9 mouse cellular contexts compared by ENCODE assay signal in the genomic region with DNA sequence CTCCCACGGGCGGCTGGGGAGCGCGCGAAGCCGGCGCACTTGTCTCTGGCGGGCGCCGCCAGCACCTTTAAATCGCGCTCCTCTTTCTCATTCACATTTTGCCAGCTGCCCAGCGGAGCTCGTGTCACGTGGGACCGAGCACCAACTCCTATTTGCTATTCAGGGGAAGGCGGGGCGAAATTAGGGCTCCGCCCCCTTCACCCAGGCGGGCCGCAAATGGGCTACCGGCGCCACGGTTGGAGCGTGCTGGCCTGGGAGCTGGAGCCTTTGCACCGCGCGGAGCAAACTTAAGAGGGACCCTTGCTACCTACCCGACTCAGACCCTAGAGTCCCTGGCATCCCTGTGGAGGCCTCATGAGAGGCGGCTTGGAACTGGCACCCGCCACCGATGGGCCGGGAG. TPM values are rescaled to one million over a fixed set of nuclear protein-coding genes. Genes with fewer than 3 reads are reported as not detected.
A peak's percentile ranks its signal among the peaks of the same experiment; 100 is the strongest.
DNase-seq lines count a peak whose midpoint lies in the region; ATAC-seq lines count a peak whose summit lies in the region.
"Had no signal": no experiment of that assay in that cellular context is flagged by ENCODE, and none has a peak within 500 bp of the region (broad histone marks: within the 10 kb centered on the region; RNA-seq: fewer than 3 reads in every experiment).

Gene Gbx2 (minus strand): TSS at position 60 of the 400 bp plus-strand sequence.

- no peaks in the 10 kb centered on the region for H3K9me3 ChIP-seq in heart, embryonic 11.5 days (replicated peaks; ENCODE audit: control insufficient read depth, low read length)
- no peaks in the 10 kb centered on the region for H3K9me3 ChIP-seq in embryonic facial prominence, embryonic 12.5 days
- H3K9me3 ChIP-seq in hindbrain, embryonic 16.5 days (ENCODE audit: control insufficient read depth, low read length): no peaks in the 10 kb centered on the region
- H3K9me3 ChIP-seq in liver, embryonic 12.5 days (replicated peaks): no peaks in the 10 kb centered on the region
- H3K9me3 ChIP-seq in neural tube, embryonic 11.5 days (ENCODE audit: control insufficient read depth, low read length): no peaks in the 10 kb centered on the region

- DNase-seq in heart, postnatal 25 days (ENCODE audit: low spot score): no peak
- DNase-seq in neural tube, embryonic 11.5 days (ENCODE audit: low spot score): peak; percentile 94
- no peak for DNase-seq in natural killer cell, adult 2 months (ENCODE audit: low spot score in 2 of 2)
- no peak for DNase-seq in urinary bladder, postnatal 4 days (ENCODE audit: low spot score in 2 of 2)

- WGBS in heart, embryonic 11.5 days (ENCODE audit: insufficient replicate concordance): under 1% methylated on average over 33 of the region's 33 CpGs
- under 1% methylated on average over 33 of the region's 33 CpGs for WGBS in embryonic facial prominence, embryonic 12.5 days
- WGBS in hindbrain, embryonic 16.5 days: 0% methylated on average over 33 of the region's 33 CpGs
- WGBS in liver, embryonic 12.5 days (ENCODE audit: insufficient replicate concordance): 4% methylated on average over 33 of the region's 33 CpGs
- WGBS in neural tube, embryonic 11.5 days: under 1% methylated on average over 33 of the region's 33 CpGs

- intact Hi-C loops in heart, postnatal 25 days (cut with DNase I): no loop called here

- H3K4me2 ChIP-seq in heart, embryonic 11.5 days: peak within 1 kb of the TSS; percentile 86
- peak within 1 kb of the TSS; percentile 72 for H3K4me2 ChIP-seq in embryonic facial prominence, embryonic 12.5 days (replicated peaks)
- H3K4me2 ChIP-seq in hindbrain, embryonic 16.5 days (ENCODE audit: low read length): peak within 1 kb of the TSS; percentile 60
- H3K4me2 ChIP-seq in liver, embryonic 12.5 days: peak within 1 kb of the TSS; percentile 72
- peak within 1 kb of the TSS; percentile 83 for H3K4me2 ChIP-seq in neural tube, embryonic 11.5 days (ENCODE audit: low read depth)

- peak within 1 kb of the TSS; percentile 54 for H3K4me3 ChIP-seq in heart, embryonic 11.5 days (ENCODE audit: low read depth, low read length)
- peak within 1 kb of the TSS; percentile 44 for H3K4me3 ChIP-seq in embryonic facial prominence, embryonic 12.5 days
- peak within 1 kb of the TSS; percentile 50 for H3K4me3 ChIP-seq in hindbrain, embryonic 16.5 days (ENCODE audit: low read length)
- H3K4me3 ChIP-seq in liver, embryonic 12.5 days: peak within 1 kb of the TSS; percentile 55
- peak within 1 kb of the TSS; percentile 69 for H3K4me3 ChIP-seq in neural tube, embryonic 11.5 days (ENCODE audit: low read depth, low read length)

- no peak within 1 kb of the TSS for H3K27ac ChIP-seq in heart, embryonic 11.5 days (ENCODE audit: low read depth, low read length)
- no peak within 1 kb of the TSS for H3K27ac ChIP-seq in embryonic facial prominence, embryonic 12.5 days
- H3K27ac ChIP-seq in hindbrain, embryonic 16.5 days (ENCODE audit: low read depth, low read length): peak within 1 kb of the TSS; percentile 58
- H3K27ac ChIP-seq in liver, embryonic 12.5 days: 0 out of 2 replicates have a peak within 1 kb of the TSS, but pooled peaks have one; percentile 10
- peak within 1 kb of the TSS; percentile 80 for H3K27ac ChIP-seq in neural tube, embryonic 11.5 days (ENCODE audit: low read depth, low read length)

- peaks cover 96% of the 10 kb centered on the region for H3K27me3 ChIP-seq in heart, embryonic 11.5 days (ENCODE audit: control insufficient read depth, insufficient read depth, low read length)
- peaks cover 88% of the 10 kb centered on the region for H3K27me3 ChIP-seq in embryonic facial prominence, embryonic 12.5 days
- H3K27me3 ChIP-seq in hindbrain, embryonic 16.5 days (replicated peaks; ENCODE audit: control insufficient read depth, insufficient read depth, low read length): peaks cover 21% of the 10 kb centered on the region; the same call in 1 of the 2 replicates
- peaks cover 99% of the 10 kb centered on the region for H3K27me3 ChIP-seq in liver, embryonic 12.5 days (replicated peaks)
- H3K27me3 ChIP-seq in neural tube, embryonic 11.5 days (ENCODE audit: control insufficient read depth, insufficient read depth, low read length): peaks cover 56% of the 10 kb centered on the region

- H3K4me1 ChIP-seq in heart, embryonic 11.5 days (ENCODE audit: control insufficient read depth, insufficient read depth, low read length): peaks cover 27% of the 10 kb centered on the region
- H3K4me1 ChIP-seq in embryonic facial prominence, embryonic 12.5 days: peaks cover 44% of the 10 kb centered on the region
- H3K4me1 ChIP-seq in hindbrain, embryonic 16.5 days (ENCODE audit: control insufficient read depth, insufficient read depth, low read depth, low read length): peaks cover 17% of the 10 kb centered on the region
- peaks cover 22% of the 10 kb centered on the region for H3K4me1 ChIP-seq in liver, embryonic 12.5 days
- peaks cover 49% of the 10 kb centered on the region for H3K4me1 ChIP-seq in neural tube, embryonic 11.5 days (ENCODE audit: control insufficient read depth, insufficient read depth, low read length)

- ATAC-seq in heart, embryonic 11.5 days (replicated peaks; ENCODE audit: insufficient number of reproducible peaks, low FRiP score, low TSS enrichment): no peak; the same call in 1 of the 2 replicates
- no peak for ATAC-seq in embryonic facial prominence, embryonic 12.5 days (ENCODE audit: insufficient number of reproducible peaks, insufficient read depth, low FRiP score, low TSS enrichment)
- peak; percentile 73 for ATAC-seq in hindbrain, embryonic 16.5 days
- peak; percentile 54 for ATAC-seq in liver, embryonic 12.5 days
- peak; percentile 71 for ATAC-seq in neural tube, embryonic 11.5 days (ENCODE audit: insufficient read depth, low FRiP score, low TSS enrichment)

- H3K9ac ChIP-seq in heart, embryonic 11.5 days (ENCODE audit: low read depth, low read length): peak within 1 kb of the TSS; percentile 34; the same call in 1 of the 2 replicates
- H3K9ac ChIP-seq in embryonic facial prominence, embryonic 12.5 days: peak within 1 kb of the TSS; percentile 51
- H3K9ac ChIP-seq in hindbrain, embryonic 16.5 days (ENCODE audit: low read depth, low read length): peak within 1 kb of the TSS; percentile 63
- H3K9ac ChIP-seq in liver, embryonic 12.5 days: peak within 1 kb of the TSS; percentile 35; the same call in 1 of the 2 replicates
- peak within 1 kb of the TSS; percentile 56 for H3K9ac ChIP-seq in neural tube, embryonic 11.5 days (ENCODE audit: low read length)

- H3K36me3 ChIP-seq in heart, embryonic 11.5 days (ENCODE audit: control insufficient read depth, insufficient read depth, low read length): no peaks in the 10 kb centered on the region
- no peaks in the 10 kb centered on the region for H3K36me3 ChIP-seq in embryonic facial prominence, embryonic 12.5 days
- H3K36me3 ChIP-seq in hindbrain, embryonic 16.5 days (ENCODE audit: control insufficient read depth, insufficient read depth, low read length): no peaks in the 10 kb centered on the region
- H3K36me3 ChIP-seq in liver, embryonic 12.5 days: no peaks in the 10 kb centered on the region
- peaks cover 2% of the 10 kb centered on the region; the same call in 1 of the 2 replicates for H3K36me3 ChIP-seq in neural tube, embryonic 11.5 days (ENCODE audit: control insufficient read depth, insufficient read depth, low read length)

RNA-seq across cellular contexts. Expression of gene Gbx2, which starts in this region (rescaled TPM):
- polyA plus RNA-seq in heart, embryonic 11.5 days (2014; fragmentation: Nextera tagmentation; extraction: Ambion mirVana): 0.17 and 0.39 TPM in 2 replicates
- under 1 TPM in 1 of 2 experiments, not detected in 1; 0.22 TPM for total RNA-seq in heart, postnatal 25 days (2021)
- polyA plus RNA-seq in embryonic facial prominence, embryonic 12.5 days (2016; fragmentation: Nextera tagmentation; extraction: Ambion mirVana): 2.2 and 3.1 TPM in 2 replicates
- polyA plus RNA-seq in hindbrain, embryonic 16.5 days (2015; fragmentation: Nextera tagmentation; extraction: Ambion mirVana): 33.0 and 35.8 TPM in 2 replicates
- 1.7 and 2.0 TPM in 2 replicates for polyA plus RNA-seq in liver, embryonic 12.5 days (2016; fragmentation: Nextera tagmentation; extraction: Ambion mirVana)
- 44.0 and 45.8 TPM in 2 replicates for polyA plus RNA-seq in neural tube, embryonic 11.5 days (2014; fragmentation: Nextera tagmentation; extraction: Ambion mirVana)
- total RNA-seq: MEL had no signal

Comparison
In these comparisons a context has a peak if more than half of its experiments do, and no peak if none do; other contexts are left out.
1. ATAC-seq: peak in hindbrain, embryonic 16.5 days (single experiment), liver, embryonic 12.5 days (single experiment) and neural tube, embryonic 11.5 days (single experiment); none in heart, embryonic 11.5 days (single experiment) and embryonic facial prominence, embryonic 12.5 days (single experiment).
2. H3K27ac ChIP-seq: peak in hindbrain, embryonic 16.5 days (single experiment), liver, embryonic 12.5 days (single experiment) and neural tube, embryonic 11.5 days (single experiment); none in heart, embryonic 11.5 days (single experiment) and embryonic facial prominence, embryonic 12.5 days (single experiment).
3. Peak in every context shown above with its lines, with median percentiles within 50 percentile points of each other: H3K4me2 ChIP-seq, H3K4me3 ChIP-seq and H3K9ac ChIP-seq.